Mouse (Mus musculus): ENCODE results near the gene Ninj2. TPM values are rescaled to one million over a fixed set of nuclear protein-coding genes. Genes with fewer than 3 reads are reported as not detected.

The Ninj2 gene
- polyA plus RNA-seq, 1 experiment: not detected

GRCm38 (mm10) chr6:120191396-120192170, 98.4 kb downstream of the Ninj2 start:
- no peaks in the 10 kb centered on the region for H3K27me3 ChIP-seq (ENCODE audit: control insufficient read depth, insufficient read depth, insufficient read length)
- peak overlapping the region; percentile 13 for H3ac ChIP-seq (ENCODE audit: control insufficient read depth, insufficient read length, low read depth)
- H3K36me3 ChIP-seq (ENCODE audit: control insufficient read depth, insufficient read depth): no peaks in the 10 kb centered on the region
- no peaks in the 10 kb centered on the region for H3K79me3 ChIP-seq (ENCODE audit: low read depth)
- no peak overlapping the region for H3K4me3 ChIP-seq (ENCODE audit: insufficient read depth, poor library complexity, severe bottlenecking)
- H3K79me2 ChIP-seq (ENCODE audit: control insufficient read depth, insufficient read depth): no peaks in the 10 kb centered on the region
- no peak for TF ChIP-seq MYOG (IDR thresholded peaks at IDR 0.05; ENCODE audit: control insufficient read depth, extremely low read depth, insufficient read length)
- TF ChIP-seq MAX (IDR thresholded peaks at IDR 0.05): no peak
- no peak for TF ChIP-seq MYOD1 (IDR thresholded peaks at IDR 0.05; ENCODE audit: control insufficient read depth, insufficient read length, low read depth)

- Histone ChIP-seq H3K36me3 (ENCODE audit: control insufficient read depth, insufficient read depth) (no peaks in the 10 kb centered on the region), H3K79me2 (ENCODE audit: control insufficient read depth, insufficient read depth) (no peaks in the 10 kb centered on the region), H3ac (ENCODE audit: control insufficient read depth, insufficient read length, low read depth) (peak overlapping the region; percentile 13), H3K79me3 (ENCODE audit: low read depth) (no peaks in the 10 kb centered on the region), H3K27me3 (ENCODE audit: control insufficient read depth, insufficient read depth, insufficient read length) (no peaks in the 10 kb centered on the region), H3K4me3 (ENCODE audit: insufficient read depth, poor library complexity, severe bottlenecking) (no peak overlapping the region)
- TF ChIP-seq MAX (IDR thresholded peaks at IDR 0.05) (peak; percentile 59), USF1 (IDR thresholded peaks at IDR 0.05; ENCODE audit: low read depth) (peak; percentile 1), CEBPB (IDR thresholded peaks at IDR 0.05; ENCODE audit: low read depth) (no peak), FOSL1 (IDR thresholded peaks at IDR 0.05; ENCODE audit: insufficient read depth, low read length, poor library complexity, severe bottlenecking) (peak; percentile 63)
Measured at GRCm38 (mm10) chr6:120192211-120192870, 99.2 kb downstream of the Ninj2 start.

- Histone ChIP-seq H3K79me3 (ENCODE audit: low read depth) (no peaks in the 10 kb centered on the region), H3K4me3 (ENCODE audit: insufficient read depth, poor library complexity, severe bottlenecking) (no peak overlapping the region), H3ac (ENCODE audit: control insufficient read depth, insufficient read length, low read depth) (no peak overlapping the region), H3K27me3 (ENCODE audit: control insufficient read depth, insufficient read depth, insufficient read length) (no peaks in the 10 kb centered on the region), H3K36me3 (ENCODE audit: control insufficient read depth, insufficient read depth) (no peaks in the 10 kb centered on the region), H3K79me2 (ENCODE audit: control insufficient read depth, insufficient read depth) (no peaks in the 10 kb centered on the region)
- TF ChIP-seq MYOG (IDR thresholded peaks at IDR 0.05; ENCODE audit: control insufficient read depth, extremely low read depth, insufficient read length) (no peak), FOSL1 (IDR thresholded peaks at IDR 0.05; ENCODE audit: insufficient read depth, low read length, poor library complexity, severe bottlenecking) (no peak), CTCF (IDR thresholded peaks at IDR 0.05; ENCODE audit: control insufficient read depth, insufficient read depth, insufficient read length) (peak; percentile 61), USF1 (IDR thresholded peaks at IDR 0.05; ENCODE audit: low read depth) (peak; percentile 75), CEBPB (IDR thresholded peaks at IDR 0.05; ENCODE audit: low read depth) (no peak), MYOD1 (IDR thresholded peaks at IDR 0.05; ENCODE audit: control insufficient read depth, insufficient read length, low read depth) (no peak), MAX (IDR thresholded peaks at IDR 0.05) (peak; percentile 33)
Measured at GRCm38 (mm10) chr6:120193174-120193573, 100.0 kb downstream of the Ninj2 start.

GRCm38 (mm10) chr6:120193793-120194192, 100.6 kb downstream of the Ninj2 start:
- Histone ChIP-seq H3ac (ENCODE audit: control insufficient read depth, insufficient read length, low read depth) (no peak overlapping the region), H3K79me3 (ENCODE audit: low read depth) (no peaks in the 10 kb centered on the region), H3K36me3 (ENCODE audit: control insufficient read depth, insufficient read depth) (no peaks in the 10 kb centered on the region), H3K4me3 (ENCODE audit: insufficient read depth, poor library complexity, severe bottlenecking) (no peak overlapping the region), H3K79me2 (ENCODE audit: control insufficient read depth, insufficient read depth) (no peaks in the 10 kb centered on the region), H3K27me3 (ENCODE audit: control insufficient read depth, insufficient read depth, insufficient read length) (no peaks in the 10 kb centered on the region)
- TF ChIP-seq MYOD1 (IDR thresholded peaks at IDR 0.05; ENCODE audit: control insufficient read depth, insufficient read length, low read depth): no peak
- TF ChIP-seq MAX (IDR thresholded peaks at IDR 0.05): no peak
- TF ChIP-seq CTCF (IDR thresholded peaks at IDR 0.05; ENCODE audit: control insufficient read depth, insufficient read depth, insufficient read length): no peak

- TF ChIP-seq MYOG (IDR thresholded peaks at IDR 0.05; ENCODE audit: control insufficient read depth, extremely low read depth, insufficient read length) (no peak), CTCF (IDR thresholded peaks at IDR 0.05; ENCODE audit: control insufficient read depth, insufficient read depth, insufficient read length) (no peak), FOSL1 (IDR thresholded peaks at IDR 0.05; ENCODE audit: insufficient read depth, low read length, poor library complexity, severe bottlenecking) (no peak), USF1 (IDR thresholded peaks at IDR 0.05; ENCODE audit: low read depth) (no peak), MAX (IDR thresholded peaks at IDR 0.05) (no peak), MYOD1 (IDR thresholded peaks at IDR 0.05; ENCODE audit: control insufficient read depth, insufficient read length, low read depth) (no peak), CEBPB (IDR thresholded peaks at IDR 0.05; ENCODE audit: low read depth) (no peak)
Measured at GRCm38 (mm10) chr6:120194305-120194704, 101.2 kb downstream of the Ninj2 start.

GRCm38 (mm10) chr6:120194963-120195362, 101.8 kb downstream of the Ninj2 start:
- no peaks in the 10 kb centered on the region for H3K27me3 ChIP-seq (ENCODE audit: control insufficient read depth, insufficient read depth, insufficient read length)
- H3ac ChIP-seq (ENCODE audit: control insufficient read depth, insufficient read length, low read depth): no peak overlapping the region
- H3K4me3 ChIP-seq (ENCODE audit: insufficient read depth, poor library complexity, severe bottlenecking): no peak overlapping the region
- TF ChIP-seq MAX (IDR thresholded peaks at IDR 0.05): no peak
- TF ChIP-seq CTCF (IDR thresholded peaks at IDR 0.05; ENCODE audit: control insufficient read depth, insufficient read depth, insufficient read length): no peak
- TF ChIP-seq FOSL1 (IDR thresholded peaks at IDR 0.05; ENCODE audit: insufficient read depth, low read length, poor library complexity, severe bottlenecking): no peak
- TF ChIP-seq USF1 (IDR thresholded peaks at IDR 0.05; ENCODE audit: low read depth): no peak
- H3K79me2 ChIP-seq (ENCODE audit: control insufficient read depth, insufficient read depth): no peaks in the 10 kb centered on the region
- H3K36me3 ChIP-seq (ENCODE audit: control insufficient read depth, insufficient read depth): no peaks in the 10 kb centered on the region
- H3K79me3 ChIP-seq (ENCODE audit: low read depth): no peaks in the 10 kb centered on the region

More at GRCm38 (mm10) chr6:120194305-120194704, 101.2 kb downstream of the Ninj2 start:
- H3K36me3 ChIP-seq (ENCODE audit: control insufficient read depth, insufficient read depth): no peaks in the 10 kb centered on the region
- no peaks in the 10 kb centered on the region for H3K79me2 ChIP-seq (ENCODE audit: control insufficient read depth, insufficient read depth)
- no peaks in the 10 kb centered on the region for H3K79me3 ChIP-seq (ENCODE audit: low read depth)
- no peak overlapping the region for H3ac ChIP-seq (ENCODE audit: control insufficient read depth, insufficient read length, low read depth)
- no peak overlapping the region for H3K4me3 ChIP-seq (ENCODE audit: insufficient read depth, poor library complexity, severe bottlenecking)
- no peaks in the 10 kb centered on the region for H3K27me3 ChIP-seq (ENCODE audit: control insufficient read depth, insufficient read depth, insufficient read length)
